Mouse (Mus musculus) forelimb bud, embryonic 11.5 days (tissue): ENCODE data around the gene Mcoln3.
A peak's percentile ranks its signal among the peaks of the same experiment; 100 is the strongest.

ENCODE experiments used
- DNase-seq: peaks from one replicate; pipeline ENCODE4 v3.0.0-alpha.2; 2012; ENCODE audit warnings: low read depth, low spot score

Mcoln3 gene

GRCm38 (mm10) chr3:146117258-146117996 is at the start of gene Mcoln3:
TSS of gene Mcoln3 (plus strand) at chr3:146117450.
- DNase-seq = no peak

GRCm38 (mm10) chr3:146069276-146069675 is 48.0 kb upstream of the Mcoln3 start:
- no peak for DNase-seq

- peak; percentile 53 for DNase-seq
Measured at GRCm38 (mm10) chr3:146072780-146073179, 44.5 kb upstream of the Mcoln3 start.

GRCm38 (mm10) chr3:146080241-146080640 is 37.0 kb upstream of the Mcoln3 start:
- DNase-seq = no peak

- no peak for DNase-seq
Measured at GRCm38 (mm10) chr3:146090988-146091657, 26.1 kb upstream of the Mcoln3 start.

- DNase-seq = no peak
Measured at GRCm38 (mm10) chr3:146095066-146095465, 22.2 kb upstream of the Mcoln3 start.

- no peak for DNase-seq
Measured at GRCm38 (mm10) chr3:146096986-146097385, 20.3 kb upstream of the Mcoln3 start.

- DNase-seq = no peak
Measured at GRCm38 (mm10) chr3:146097861-146098260, 19.4 kb upstream of the Mcoln3 start.

GRCm38 (mm10) chr3:146099925-146100324 is 17.3 kb upstream of the Mcoln3 start:
- DNase-seq = no peak

- no peak for DNase-seq
Measured at GRCm38 (mm10) chr3:146102049-146102448, 15.2 kb upstream of the Mcoln3 start.

GRCm38 (mm10) chr3:146107116-146107849 is 10.0 kb upstream of the Mcoln3 start:
- DNase-seq = peak; percentile 35

- DNase-seq = peak; percentile 90
Measured at GRCm38 (mm10) chr3:146107921-146108571, 9.2 kb upstream of the Mcoln3 start, which contains the start of gene Wdr63. TSS of gene Wdr63 (minus strand) at chr3:146108130.

- DNase-seq = no peak
Measured at GRCm38 (mm10) chr3:146108945-146109344, 8.3 kb upstream of the Mcoln3 start.

- DNase-seq = no peak
Measured at GRCm38 (mm10) chr3:146110358-146110757, 6.9 kb upstream of the Mcoln3 start.

GRCm38 (mm10) chr3:146110916-146111315 is 6.3 kb upstream of the Mcoln3 start:
- DNase-seq = no peak

- DNase-seq = no peak
Measured at GRCm38 (mm10) chr3:146117997-146118457, 777 bp downstream of the Mcoln3 start.

- peak; percentile 48 for DNase-seq
Measured at GRCm38 (mm10) chr3:146121310-146122124, 4.3 kb downstream of the Mcoln3 start.

GRCm38 (mm10) chr3:146122125-146122420 is 4.8 kb downstream of the Mcoln3 start:
- no peak for DNase-seq

GRCm38 (mm10) chr3:146122807-146123463 is 5.7 kb downstream of the Mcoln3 start:
- DNase-seq = peak; percentile 40

GRCm38 (mm10) chr3:146123464-146123825 is 6.2 kb downstream of the Mcoln3 start:
- no peak for DNase-seq

- DNase-seq = no peak
Measured at GRCm38 (mm10) chr3:146127205-146127604, 10.0 kb downstream of the Mcoln3 start.
